Mouse (Mus musculus) T-cell, adult 2 months (primary cell): ENCODE data around the gene Mpp4.

Experiments used
- DNase-seq: peaks from one replicate; pipeline ENCODE4 v3.0.0; 2022; ENCODE audit warnings: low spot score

Gene Mpp4

GRCm38 (mm10) chr1:59167654-59168425 is 4.7 kb upstream of the Mpp4 start:
- no peak for DNase-seq

DNA sequence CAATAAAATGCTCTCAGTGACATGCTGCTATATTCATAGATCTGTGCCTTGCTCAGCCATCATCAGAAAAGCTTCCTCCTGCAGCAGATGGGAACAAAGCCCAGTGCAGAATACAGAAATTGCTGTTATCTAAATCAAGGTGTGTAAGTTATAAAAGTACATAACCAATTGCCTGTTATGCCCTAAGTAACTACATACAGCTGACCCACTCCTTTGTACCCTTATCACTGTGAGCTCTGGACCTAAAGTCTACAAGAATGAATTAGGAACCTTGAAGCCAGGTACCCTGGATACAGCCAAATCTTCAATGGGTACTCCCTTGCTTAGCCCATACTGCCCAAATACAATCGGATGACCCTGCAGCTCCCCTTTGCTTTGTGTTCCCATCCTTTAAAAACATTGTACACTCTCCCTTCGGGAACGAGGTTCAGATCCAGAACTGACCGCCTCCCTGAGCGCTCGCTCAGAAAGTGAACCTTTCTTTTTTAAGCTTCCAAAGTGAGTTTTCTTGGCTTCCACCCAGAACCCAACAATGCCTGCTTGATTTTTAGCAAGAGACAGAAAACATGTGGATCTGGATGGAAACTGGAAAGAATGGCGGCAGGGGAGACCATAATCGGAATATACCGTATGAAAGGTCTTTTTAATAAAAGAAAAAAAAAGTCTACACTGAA is 3.2 kb upstream of the Mpp4 start:
- DNase-seq, result no peak

- DNase-seq, result no peak
Observed at GRCm38 (mm10) chr1:59163918-59164317, 729 bp upstream of the Mpp4 start.

- no peak for DNase-seq
Observed at GRCm38 (mm10) chr1:59162309-59163024, 722 bp downstream of the Mpp4 start.

- DNase-seq, result no peak
Observed at GRCm38 (mm10) chr1:59161396-59161795, 1.8 kb downstream of the Mpp4 start.

GRCm38 (mm10) chr1:59160871-59161270 is 2.3 kb downstream of the Mpp4 start:
- DNase-seq, result no peak

DNA sequence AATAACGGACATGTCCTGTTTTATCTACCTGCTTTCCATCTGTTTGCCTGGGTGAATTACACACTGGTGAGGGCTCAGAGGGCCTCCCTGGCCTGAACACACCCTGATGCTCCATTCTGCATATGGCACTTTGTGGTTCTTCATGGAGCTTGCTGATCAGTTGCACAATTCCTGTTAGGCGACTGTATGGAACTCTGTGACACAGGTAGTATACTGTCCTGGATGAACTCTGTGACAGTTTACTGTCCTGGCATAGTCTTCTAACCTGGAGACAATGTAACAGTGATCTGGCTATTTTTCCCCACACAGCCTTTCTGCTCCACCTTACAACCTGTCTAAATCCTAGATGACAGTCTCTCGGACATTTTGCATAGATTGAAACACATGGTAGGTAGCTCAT is 4.1 kb downstream of the Mpp4 start:
- no peak for DNase-seq

GRCm38 (mm10) chr1:59158498-59158897 is 4.7 kb downstream of the Mpp4 start:
- no peak for DNase-seq

DNA sequence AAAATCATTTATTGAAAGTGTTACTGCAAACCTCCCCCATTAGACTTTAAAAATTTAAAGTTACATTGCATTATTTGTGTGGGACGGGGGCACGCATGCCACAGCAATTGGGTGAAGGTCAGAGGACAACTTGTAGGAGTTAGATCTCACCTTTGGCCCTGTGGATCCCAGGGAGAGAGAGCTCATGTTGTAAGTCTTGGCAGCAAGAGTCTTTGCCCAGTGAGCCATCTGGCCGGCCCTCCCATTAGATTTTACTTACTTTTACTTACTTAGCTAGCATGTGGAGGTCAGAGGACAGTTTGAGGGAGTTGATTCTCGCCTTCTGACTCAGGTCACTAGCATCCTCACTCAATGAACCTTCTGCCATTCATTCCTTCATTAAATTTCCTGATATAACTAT is 5.3 kb downstream of the Mpp4 start:
- no peak for DNase-seq

DNA sequence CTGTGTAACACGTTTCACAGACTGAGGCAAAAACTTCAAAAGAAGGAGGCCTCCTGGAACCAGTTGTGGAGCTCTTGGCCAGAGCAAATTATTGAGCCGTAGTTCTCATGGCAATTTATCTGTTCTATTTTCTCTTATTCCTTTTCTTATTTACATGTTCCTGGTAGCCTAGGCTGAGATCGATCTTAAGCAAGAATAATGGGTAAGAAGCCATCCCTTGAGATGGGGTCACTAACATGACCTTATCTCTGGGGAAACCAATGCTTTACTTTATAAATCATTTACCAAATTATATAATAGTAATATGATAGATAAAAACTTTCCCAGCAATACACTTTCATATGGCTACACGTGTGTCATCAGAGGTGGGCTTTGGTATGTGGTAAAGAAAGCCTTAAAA is 10.8 kb downstream of the Mpp4 start:
- DNase-seq, result no peak

DNA sequence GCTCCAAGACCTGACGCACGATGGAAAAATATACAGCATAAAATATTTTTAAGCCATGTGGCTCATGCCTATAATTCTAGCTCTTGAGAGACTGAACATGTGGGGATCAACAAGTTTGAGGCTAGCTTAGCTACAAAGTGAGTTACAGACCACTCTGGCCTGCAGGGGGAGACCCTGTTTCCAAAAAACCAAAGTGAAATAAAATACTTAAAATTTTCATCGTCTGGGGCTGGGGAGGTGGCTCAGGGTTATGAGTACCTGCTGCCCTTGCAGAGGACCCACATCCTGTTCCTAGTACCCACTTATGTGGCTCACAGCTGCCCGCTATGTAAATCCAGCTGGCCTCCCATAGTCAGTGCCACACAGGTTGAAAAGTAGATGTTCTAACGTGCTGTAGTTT is 12.6 kb downstream of the Mpp4 start:
- no peak for DNase-seq

DNA sequence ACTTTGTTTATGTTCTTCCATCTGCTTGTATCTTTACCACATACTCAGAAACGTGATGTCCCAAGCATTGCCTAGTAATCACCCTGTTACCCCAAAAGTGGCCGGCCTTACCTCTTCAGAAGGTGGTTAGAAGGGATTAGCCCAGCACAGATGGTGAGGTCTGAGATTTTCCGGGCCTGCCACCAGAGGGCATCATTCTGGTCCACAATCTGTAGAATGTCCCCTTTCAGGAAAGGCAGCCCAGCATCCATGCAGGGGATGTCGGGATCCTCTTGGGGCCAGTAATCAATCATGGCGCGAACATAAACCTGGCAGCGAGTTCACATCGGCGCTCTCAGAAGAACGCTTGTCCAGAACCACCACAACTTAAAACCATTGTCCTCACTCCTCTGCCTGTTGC is 18.6 kb downstream of the Mpp4 start:
- DNase-seq, result peak; percentile 8

- DNase-seq, result peak; percentile 58
Observed at GRCm38 (mm10) chr1:59142809-59143208, 20.4 kb downstream of the Mpp4 start.

DNA sequence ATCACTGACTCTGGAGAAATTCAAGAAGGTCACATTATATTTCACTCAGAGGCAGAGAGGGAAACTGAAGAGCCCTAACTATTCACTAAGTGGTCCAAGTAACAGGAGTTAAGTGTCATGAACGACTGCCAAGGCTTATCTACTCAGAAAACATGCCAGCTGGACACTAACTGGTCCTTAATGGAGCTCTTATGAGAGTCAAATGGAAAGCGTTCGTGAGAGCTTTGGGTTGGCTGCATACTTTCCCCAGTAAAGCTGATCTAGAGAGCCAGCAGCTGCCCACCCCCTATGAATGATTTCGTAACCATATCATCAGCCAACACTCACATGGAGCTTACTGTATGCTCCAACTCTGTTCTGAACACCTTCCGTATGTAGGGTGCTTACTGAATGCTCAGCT is 28.8 kb downstream of the Mpp4 start:
- no peak for DNase-seq

GRCm38 (mm10) chr1:59128879-59129278 is 34.3 kb downstream of the Mpp4 start:
- no peak for DNase-seq

DNA sequence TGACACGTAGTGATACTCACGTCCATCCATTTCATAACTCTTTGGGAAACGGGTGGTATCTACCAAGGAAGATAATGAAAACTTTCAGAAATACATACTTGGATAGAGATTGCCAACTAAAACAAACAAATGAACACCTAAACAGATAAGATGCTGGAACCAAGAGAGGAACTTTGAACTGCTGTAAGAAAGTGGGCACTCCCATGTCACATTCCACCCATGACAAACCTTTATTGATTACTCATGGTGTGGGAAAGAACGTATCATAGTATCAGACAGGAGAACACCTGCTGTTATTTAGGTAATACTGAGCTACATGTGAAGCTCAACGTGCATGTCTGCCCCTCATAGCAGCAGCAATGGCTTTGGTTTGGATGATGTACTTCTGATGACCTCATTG is 37.6 kb downstream of the Mpp4 start:
- DNase-seq, result no peak

DNA sequence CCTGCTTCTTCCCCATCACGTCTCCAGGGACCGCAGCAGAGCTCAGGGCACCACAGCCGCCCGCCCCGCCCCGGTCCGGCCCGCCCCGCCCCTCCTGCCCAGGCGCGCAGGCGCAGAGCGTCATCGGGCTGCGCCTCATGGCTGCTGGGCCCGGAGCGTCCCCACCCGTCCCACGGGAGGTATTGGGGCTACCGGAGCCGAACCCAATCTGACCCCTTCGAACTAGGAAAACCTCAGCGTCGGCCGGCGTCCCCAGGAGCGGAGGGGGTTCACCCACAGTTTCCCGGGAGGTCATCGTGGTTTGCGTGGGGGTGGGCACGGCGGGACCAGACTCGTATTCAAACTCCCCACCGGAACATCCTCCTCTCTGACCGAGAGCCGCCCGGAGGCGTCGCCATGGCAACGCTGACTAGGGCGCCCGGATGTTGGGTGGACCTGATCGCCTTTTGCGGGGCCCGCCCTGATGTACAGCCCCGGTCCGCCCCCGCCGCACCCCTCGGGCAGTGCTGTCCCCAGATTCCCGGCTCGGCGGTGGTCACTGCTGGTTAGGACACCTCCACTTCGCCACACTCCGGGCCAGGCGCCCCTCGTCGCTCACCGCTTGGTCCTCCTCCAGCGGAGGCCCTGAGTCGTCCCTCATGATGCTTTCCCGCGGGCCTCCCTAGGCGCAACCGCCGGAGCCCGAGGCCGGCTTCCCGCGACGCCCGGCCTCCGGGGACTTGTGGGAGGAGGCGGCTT is 43.3 kb downstream of the Mpp4 start, which contains the start of gene Tmem237:
Gene Tmem237 (minus strand): TSS at position 689 of the 738 bp plus-strand sequence.
- DNase-seq, result peak; percentile 78

- DNase-seq, result no peak
Observed at GRCm38 (mm10) chr1:59110524-59110923, 52.7 kb downstream of the Mpp4 start.

DNA sequence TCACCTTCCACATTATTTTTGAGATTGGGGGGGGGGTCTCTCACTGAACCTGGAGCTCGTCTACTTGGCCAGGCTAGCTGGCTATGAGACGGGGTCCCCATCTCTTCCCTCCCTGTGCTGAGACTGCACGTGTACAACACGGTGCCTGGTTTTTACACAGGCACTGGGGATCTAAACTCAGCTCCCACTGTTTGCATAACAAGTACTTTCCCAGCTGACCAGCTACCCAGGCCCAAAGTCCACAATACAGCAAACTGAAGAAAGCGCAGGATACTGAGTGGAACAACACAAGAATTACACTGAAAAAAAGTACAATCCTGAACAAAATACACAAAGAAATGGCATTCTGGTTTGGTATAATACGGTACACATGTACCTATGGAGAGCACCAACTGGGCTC is 61.1 kb downstream of the Mpp4 start:
- DNase-seq, result no peak

DNA sequence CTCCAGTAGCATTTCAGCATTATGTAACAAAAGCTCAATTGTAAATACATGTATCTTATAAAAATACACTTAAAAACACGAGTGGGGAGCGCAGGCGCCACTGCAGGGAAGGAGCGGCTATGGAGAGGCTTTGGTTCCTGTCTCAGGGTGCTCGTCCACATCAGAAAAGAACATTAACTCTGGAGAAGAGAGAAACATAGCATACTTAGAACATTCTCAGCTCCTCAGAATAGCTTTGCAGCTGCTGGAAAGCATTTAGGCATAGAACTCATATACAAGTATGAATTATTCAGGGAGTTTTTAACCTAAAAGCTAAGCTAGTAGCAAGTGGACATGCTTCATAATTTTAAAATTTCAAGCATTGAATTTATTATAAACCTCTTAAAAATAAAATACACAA is 62.2 kb downstream of the Mpp4 start:
- DNase-seq, result no peak

DNA sequence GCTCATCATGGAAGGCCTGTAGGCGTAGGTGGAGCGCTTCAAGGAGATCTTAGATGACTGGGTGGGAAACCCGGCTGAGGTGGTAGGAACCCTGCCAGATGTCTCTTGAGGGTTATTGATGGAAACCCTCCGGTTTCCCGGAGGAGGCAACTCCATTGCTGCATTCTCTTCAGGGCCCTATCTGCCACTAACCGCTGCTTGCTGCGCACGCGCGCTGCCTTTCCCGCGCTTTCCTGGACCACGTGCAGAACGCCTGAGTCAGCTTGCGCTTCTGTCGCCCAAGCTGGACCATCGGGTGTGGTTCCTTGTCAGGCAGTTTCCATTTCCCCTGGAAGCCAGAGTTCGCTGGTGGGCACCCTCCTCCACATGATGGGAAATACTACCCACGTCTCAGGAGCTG is 68.5 kb downstream of the Mpp4 start, which contains the start of gene C2cd6:
Gene C2cd6 (minus strand): TSS at position 196 of the 400 bp plus-strand sequence.
- DNase-seq, result no peak
